8 mouse cellular contexts compared by ENCODE assay signal in the genomic region with DNA sequence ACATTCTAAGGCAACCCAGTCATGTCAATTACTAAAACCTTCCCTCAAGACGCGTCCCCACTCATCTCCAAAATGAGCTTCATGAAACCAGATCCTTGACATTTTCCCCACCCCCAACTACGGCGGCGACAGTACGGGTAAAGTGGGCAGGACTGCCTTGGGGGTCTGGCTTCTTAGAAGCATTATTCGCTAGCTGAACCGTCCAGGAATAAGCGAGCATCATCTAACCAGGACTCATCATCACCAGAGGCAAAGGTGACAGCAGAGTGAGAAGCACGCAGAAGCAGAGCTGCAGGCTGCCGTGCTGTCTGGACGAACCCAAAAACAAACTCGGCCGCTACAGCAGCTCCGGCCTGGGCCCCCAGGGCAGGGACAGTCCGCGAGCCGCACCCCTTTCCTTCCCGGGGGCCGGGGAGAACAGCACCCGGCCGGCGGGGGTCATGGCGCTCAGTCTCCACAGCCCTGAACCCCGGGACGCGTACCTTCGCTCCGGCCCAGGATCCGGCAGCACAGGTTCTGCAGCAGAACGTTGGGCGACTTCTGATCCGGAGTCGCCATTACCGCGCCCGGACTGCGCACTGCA. TPM values are rescaled to one million over a fixed set of nuclear protein-coding genes. Genes with fewer than 3 reads are reported as not detected.
DNase-seq lines count a peak whose midpoint lies in the region; ATAC-seq and TF ChIP-seq lines count a peak whose summit lies in the region.

No protein-coding gene starts in this region.

- no peak overlapping the region for H3K27ac ChIP-seq in spleen, adult 2 months (ENCODE audit: insufficient read depth, low read length)
- H3K27ac ChIP-seq in heart, embryonic 15.5 days: peak overlapping the region; percentile 65
- peak overlapping the region; percentile 80 for H3K27ac ChIP-seq in liver, embryonic 15.5 days (replicated peaks)

- no peak for TF ChIP-seq POLR2A in spleen, adult 2 months (IDR thresholded peaks at IDR 0.05; ENCODE audit: low read depth, low read length)

- peak overlapping the region; percentile 89 for H3K9ac ChIP-seq in heart, embryonic 15.5 days
- H3K9ac ChIP-seq in liver, embryonic 15.5 days: peak overlapping the region; percentile 84

- no peak; the same call in 1 of the 2 replicates for ATAC-seq in heart, embryonic 15.5 days (replicated peaks; ENCODE audit: insufficient number of reproducible peaks, insufficient read depth, low FRiP score, low read depth)
- peak; percentile 76 for ATAC-seq in liver, embryonic 15.5 days (ENCODE audit: insufficient read depth)

- peak; percentile 35 for DNase-seq in embryo, embryonic 10.5 days (ENCODE audit: low spot score)
- no peak for DNase-seq in embryo, embryonic 9.5 days (ENCODE audit: extremely low spot score)
- DNase-seq in spleen, adult 2 months (ENCODE audit: low read depth in 1 of 2, low spot score in 2 of 2): no peak
- DNase-seq in spleen, adult 18-20 months: no peak
- no peak for DNase-seq in right cerebral cortex, postnatal 10 days (ENCODE audit: low spot score in 2 of 2)
- DNase-seq in spleen, postnatal 14 days (ENCODE audit: low spot score in 2 of 2): no peak

- peaks cover 2% of the 10 kb centered on the region; the same call in 1 of the 2 replicates for H3K4me1 ChIP-seq in spleen, adult 2 months (ENCODE audit: control insufficient read depth, insufficient read depth, insufficient read length)
- peaks cover 20% of the 10 kb centered on the region for H3K4me1 ChIP-seq in heart, embryonic 15.5 days (replicated peaks)
- peaks cover 34% of the 10 kb centered on the region for H3K4me1 ChIP-seq in liver, embryonic 15.5 days (replicated peaks)

- H3K4me2 ChIP-seq in heart, embryonic 15.5 days: peak overlapping the region; percentile 89
- peak overlapping the region; percentile 96 for H3K4me2 ChIP-seq in liver, embryonic 15.5 days

- H3K9me3 ChIP-seq in heart, embryonic 15.5 days (replicated peaks): no peaks in the 10 kb centered on the region
- H3K9me3 ChIP-seq in liver, embryonic 15.5 days (replicated peaks): no peaks in the 10 kb centered on the region

- peak overlapping the region; percentile 79 for H3K4me3 ChIP-seq in spleen, adult 2 months (ENCODE audit: extremely low read depth, insufficient read depth, insufficient read length)
- H3K4me3 ChIP-seq in heart, embryonic 15.5 days: peak overlapping the region; percentile 93
- H3K4me3 ChIP-seq in liver, embryonic 15.5 days (replicated peaks): peak overlapping the region; percentile 97

- under 1% methylated on average over 38 of the region's 38 CpGs for WGBS in spleen, adult 2 months
- WGBS in heart, embryonic 15.5 days: under 1% methylated on average over 38 of the region's 38 CpGs
- under 1% methylated on average over 38 of the region's 38 CpGs for WGBS in liver, embryonic 15.5 days (ENCODE audit: insufficient replicate concordance)

- H3K27me3 ChIP-seq in spleen, adult 2 months (ENCODE audit: control insufficient read depth, insufficient read depth, low read length): no peaks in the 10 kb centered on the region
- H3K27me3 ChIP-seq in heart, embryonic 15.5 days: peaks cover 29% of the 10 kb centered on the region
- H3K27me3 ChIP-seq in liver, embryonic 15.5 days: peaks cover 27% of the 10 kb centered on the region

- no peak for TF ChIP-seq CTCF in spleen, adult 2 months (IDR thresholded peaks at IDR 0.05; ENCODE audit: extremely low read depth, insufficient read depth, insufficient read length, insufficient replicate concordance)

- no peaks in the 10 kb centered on the region for H3K36me3 ChIP-seq in spleen, adult 2 months (ENCODE audit: control insufficient read depth, insufficient read depth, low read length)
- H3K36me3 ChIP-seq in heart, embryonic 15.5 days: no peaks in the 10 kb centered on the region
- H3K36me3 ChIP-seq in liver, embryonic 15.5 days (replicated peaks): peaks cover 23% of the 10 kb centered on the region

RNA-seq across cellular contexts. Expression of a gene that starts 0.5 kb away (rescaled TPM):
- 38.4 and 54.2 TPM in 2 replicates for polyA plus RNA-seq in spleen, adult 2 months (2012; rRNA removed)
- 21.9 and 27.9 TPM in 2 replicates for polyA plus RNA-seq in heart, embryonic 15.5 days (2015; fragmentation: Nextera tagmentation; extraction: Ambion mirVana)
- polyA plus RNA-seq in liver, embryonic 15.5 days (2015; fragmentation: Nextera tagmentation; extraction: Ambion mirVana): 22.4 and 24.0 TPM in 2 replicates
